Mouse (Mus musculus) midbrain, embryonic 13.5 days (tissue): ENCODE data around the gene Fgf9. TPM values are rescaled to one million over a fixed set of nuclear protein-coding genes. Genes with fewer than 3 reads are reported as not detected.

Experiments used
- ATAC-seq: fragments of 200-750 bp; cut with Nextera tagmentation; 2 replicates; pipeline ENCODE4 v1.8.0; 2017; ENCODE audit warnings: mild to moderate bottlenecking, moderate TSS enrichment, moderate library complexity
- H3K27ac ChIP-seq: fragments of 300-500 bp; sonication (generic); 2 replicates; pipeline ENCODE4 v1.5.1; 2015; ENCODE audit warnings: inconsistent platforms, mild to moderate bottlenecking, moderate library complexity
- H3K27me3 ChIP-seq: fragments of 300-500 bp; sonication (generic); 2 replicates; pipeline ENCODE4 v1.6.1; 2015; ENCODE audit warnings: mild to moderate bottlenecking, inconsistent platforms
- H3K36me3 ChIP-seq: fragments of 300-500 bp; sonication (generic); 2 replicates; pipeline ENCODE4 v1.6.1; 2015; ENCODE audit warnings: mild to moderate bottlenecking, inconsistent platforms
- H3K4me1 ChIP-seq: fragments of 300-500 bp; sonication (generic); replicated peaks from 2 replicates; pipeline ENCODE4 v1.6.1; 2015; ENCODE audit warnings: inconsistent platforms
- H3K4me2 ChIP-seq: fragments of 300-500 bp; sonication (generic); replicated peaks from 2 replicates; pipeline ENCODE4 v1.6.1; 2015; ENCODE audit warnings: moderate library complexity, mild to moderate bottlenecking, inconsistent platforms
- H3K4me3 ChIP-seq: fragments of 300-500 bp; sonication (generic); replicated peaks from 2 replicates; pipeline ENCODE4 v1.5.1; 2015; ENCODE audit warnings: mild to moderate bottlenecking, inconsistent platforms
- H3K9ac ChIP-seq: fragments of 300-500 bp; sonication (generic); replicated peaks from 2 replicates; pipeline ENCODE4 v1.6.1; 2015; ENCODE audit warnings: mild to moderate bottlenecking, inconsistent platforms
- H3K9me3 ChIP-seq: fragments of 300-500 bp; sonication (generic); 2 replicates; pipeline ENCODE4 v1.6.1; 2016; ENCODE audit warnings: mild to moderate bottlenecking, inconsistent platforms
- WGBS: fragments of 180-500 bp; shearing (Covaris S2); methylation state at CpG from one replicate; pipeline ENCODE4 v1.1.7; 2015; 5-methylcytosine and 5-hydroxymethylcytosine counted together
- polyA plus RNA-seq: library from polyadenylated mRNA; unstranded; fragments of >200 nt; fragmentation: Nextera tagmentation; extraction: Ambion mirVana; gene quantifications from 2 replicates; pipeline ENCODE4 v1.2.1, GENCODE M21; 2015

Fgf9 gene
- polyA plus RNA-seq, 1 experiment from 2014 or later: 11.0 TPM

DNA sequence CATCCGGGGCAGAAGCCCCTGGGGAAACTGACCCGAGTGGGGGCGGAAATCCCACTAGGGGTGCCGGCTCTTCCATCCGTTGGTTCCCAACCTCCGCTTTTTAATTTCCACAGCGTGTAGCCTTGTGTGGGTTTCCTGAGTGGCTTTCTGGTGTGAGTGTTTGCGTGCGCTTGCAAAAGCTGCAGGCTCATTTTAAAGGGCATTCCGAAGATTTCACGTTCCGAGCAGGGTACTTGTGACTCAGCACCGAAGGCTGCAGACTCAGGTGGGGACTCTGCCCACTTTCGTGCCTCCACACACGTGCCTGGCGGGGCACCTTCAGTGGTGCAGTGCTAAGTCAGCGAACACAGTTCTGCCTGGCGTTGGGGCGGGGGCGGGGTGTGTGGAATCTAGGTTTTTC is 3.6 kb downstream of the Fgf9 start:
- peaks cover 52% of the 10 kb centered on the region for H3K4me1 ChIP-seq
- H3K36me3 ChIP-seq: no peaks in the 10 kb centered on the region
- H3K27ac ChIP-seq: no peak overlapping the region
- peak overlapping the region; percentile 41; the same call in 1 of the 2 replicates for H3K9ac ChIP-seq
- H3K27me3 ChIP-seq: peaks cover 86% of the 10 kb centered on the region
- no peak for ATAC-seq
- H3K4me2 ChIP-seq: peak overlapping the region; percentile 98
- H3K9me3 ChIP-seq: no peaks in the 10 kb centered on the region
- H3K4me3 ChIP-seq: peak overlapping the region; percentile 68
- WGBS: under 1% methylated on average over 20 of the region's 20 CpGs

DNA sequence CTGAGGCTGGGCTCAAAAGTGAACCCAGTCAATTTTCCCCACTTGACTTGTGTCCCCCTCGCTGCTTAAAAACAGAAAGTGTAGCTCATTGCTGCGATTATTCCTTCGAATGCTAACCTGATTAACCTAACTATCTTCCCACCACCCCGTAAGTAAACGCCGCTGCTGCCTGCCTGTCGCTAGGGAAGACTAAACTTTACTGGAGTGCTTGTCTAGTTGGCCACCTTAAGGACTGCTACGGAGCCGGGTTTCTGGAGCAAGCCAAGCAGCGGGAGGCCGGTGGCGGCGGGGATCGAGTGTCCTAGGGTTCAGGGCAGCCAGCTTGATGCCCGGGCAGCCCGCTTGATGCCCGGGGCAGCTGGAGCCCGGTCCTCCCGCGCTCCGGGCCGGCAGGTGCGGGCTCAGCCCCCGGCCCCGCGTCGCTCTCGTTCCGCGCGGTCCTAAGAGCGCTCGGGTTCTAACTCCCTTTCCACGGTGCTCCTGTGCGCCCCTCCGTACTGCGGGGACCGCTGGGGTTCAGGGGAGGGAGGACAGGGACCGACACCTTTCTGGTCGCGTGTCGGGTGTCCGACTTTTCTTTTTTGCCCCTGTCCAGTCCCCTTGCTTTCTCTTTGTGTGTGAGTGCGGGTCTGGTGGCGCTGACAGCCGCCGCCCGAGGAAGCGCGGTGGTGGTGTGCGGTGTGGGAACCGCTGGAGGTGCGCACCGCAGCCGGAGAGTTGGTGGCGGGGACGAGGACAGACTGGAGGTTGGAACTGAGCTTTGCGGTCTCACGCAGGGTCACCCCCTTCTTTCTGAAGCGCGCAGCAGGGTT is 4.5 kb downstream of the Fgf9 start:
- H3K36me3 ChIP-seq: no peaks in the 10 kb centered on the region
- peak overlapping the region; percentile 98 for H3K4me2 ChIP-seq
- H3K9me3 ChIP-seq: no peaks in the 10 kb centered on the region
- peaks cover 84% of the 10 kb centered on the region for H3K27me3 ChIP-seq
- under 1% methylated on average over 60 of the region's 61 CpGs for WGBS
- peak overlapping the region; percentile 68 for H3K4me3 ChIP-seq
- H3K27ac ChIP-seq: peak overlapping the region; percentile 83
- ATAC-seq: peak; percentile 63
- H3K4me1 ChIP-seq: peaks cover 49% of the 10 kb centered on the region
- peak overlapping the region; percentile 82 for H3K9ac ChIP-seq

DNA sequence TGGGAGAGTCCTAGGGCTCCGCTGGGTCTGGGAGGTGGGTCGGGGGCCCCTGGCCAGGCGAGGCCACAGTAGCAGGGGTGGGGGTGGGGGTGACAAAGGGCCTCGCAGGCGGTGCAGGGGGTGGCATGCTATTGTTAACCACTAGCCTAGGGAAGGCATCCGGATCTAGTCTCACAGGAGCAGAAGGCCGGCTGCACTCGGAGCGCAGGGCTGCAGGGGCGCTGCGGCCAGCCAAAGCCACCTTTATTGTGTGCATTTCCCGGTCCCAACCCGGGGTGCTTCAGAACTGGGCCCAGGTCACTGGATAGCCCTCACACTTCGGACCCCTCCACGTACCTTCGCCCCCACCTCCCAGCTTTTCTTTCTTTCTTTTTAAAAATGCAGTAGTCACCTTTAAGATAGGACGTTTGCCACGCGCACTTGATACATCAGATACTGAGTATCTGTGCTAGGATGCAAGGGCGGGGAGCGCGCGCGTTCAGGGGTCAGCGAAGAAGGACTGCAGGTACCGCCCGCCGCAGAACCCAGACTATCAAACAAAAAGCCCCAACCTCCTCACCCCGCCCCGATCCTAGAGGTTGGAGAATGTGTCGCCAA is 5.2 kb downstream of the Fgf9 start:
- ATAC-seq: peak; percentile 35
- H3K9ac ChIP-seq: peak overlapping the region; percentile 82
- peak overlapping the region; percentile 83 for H3K27ac ChIP-seq
- H3K27me3 ChIP-seq: peaks cover 78% of the 10 kb centered on the region
- H3K4me3 ChIP-seq: peak overlapping the region; percentile 68
- no peaks in the 10 kb centered on the region for H3K9me3 ChIP-seq
- H3K4me1 ChIP-seq: peaks cover 42% of the 10 kb centered on the region
- under 1% methylated on average over 31 of the region's 31 CpGs for WGBS
- H3K4me2 ChIP-seq: peak overlapping the region; percentile 98
- no peaks in the 10 kb centered on the region for H3K36me3 ChIP-seq

- H3K27me3 ChIP-seq: peaks cover 74% of the 10 kb centered on the region
- peak overlapping the region; percentile 82 for H3K9ac ChIP-seq
- no peaks in the 10 kb centered on the region for H3K9me3 ChIP-seq
- H3K4me1 ChIP-seq: peaks cover 39% of the 10 kb centered on the region
- H3K36me3 ChIP-seq: no peaks in the 10 kb centered on the region
- ATAC-seq: peak; percentile 85
- peak overlapping the region; percentile 98 for H3K4me2 ChIP-seq
- peak overlapping the region; percentile 68 for H3K4me3 ChIP-seq
- peak overlapping the region; percentile 83 for H3K27ac ChIP-seq
- under 1% methylated on average over 35 of the region's 40 CpGs for WGBS
Observed at GRCm38 (mm10) chr14:58076030-58076521, 5.7 kb downstream of the Fgf9 start.

GRCm38 (mm10) chr14:58076726-58077255 is 6.4 kb downstream of the Fgf9 start:
- Histone ChIP-seq H3K4me1 (peaks cover 32% of the 10 kb centered on the region), H3K36me3 (no peaks in the 10 kb centered on the region), H3K9ac (peak overlapping the region; percentile 82), H3K27ac (peak overlapping the region; percentile 83), H3K27me3 (peaks cover 70% of the 10 kb centered on the region), H3K4me3 (peak overlapping the region; percentile 68), H3K4me2 (peak overlapping the region; percentile 98), H3K9me3 (no peaks in the 10 kb centered on the region)
- no peak for ATAC-seq
- WGBS: 7% methylated on average over 14 of the region's 14 CpGs

DNA sequence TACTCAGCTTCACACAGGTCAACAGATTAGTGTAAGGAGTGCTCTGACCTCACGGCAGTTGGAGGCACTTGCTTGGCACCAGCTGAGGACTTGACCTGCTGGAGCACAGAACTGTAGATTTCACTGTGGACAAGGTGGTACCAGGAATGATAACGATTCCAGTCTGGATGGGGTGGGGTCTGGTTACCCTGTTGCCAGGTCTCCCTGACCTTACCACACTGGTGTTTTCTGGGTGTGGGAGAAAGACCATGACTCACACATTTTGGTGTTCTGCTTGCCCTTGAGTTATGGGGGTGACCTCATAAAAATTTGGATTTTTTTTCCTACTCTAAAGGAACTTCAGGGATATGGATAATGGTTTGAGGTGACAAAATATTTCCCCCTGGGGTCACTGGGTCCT is 9.1 kb downstream of the Fgf9 start:
- no peak overlapping the region for H3K4me3 ChIP-seq
- H3K27me3 ChIP-seq: peaks cover 51% of the 10 kb centered on the region
- 77% methylated on average over 2 of the region's 2 CpGs for WGBS
- H3K9ac ChIP-seq: no peak overlapping the region
- no peak overlapping the region for H3K27ac ChIP-seq
- no peaks in the 10 kb centered on the region for H3K9me3 ChIP-seq
- ATAC-seq: no peak
- peaks cover 7% of the 10 kb centered on the region; the same call in 1 of the 2 replicates for H3K36me3 ChIP-seq
- no peak overlapping the region for H3K4me2 ChIP-seq
- H3K4me1 ChIP-seq: peaks cover 9% of the 10 kb centered on the region

DNA sequence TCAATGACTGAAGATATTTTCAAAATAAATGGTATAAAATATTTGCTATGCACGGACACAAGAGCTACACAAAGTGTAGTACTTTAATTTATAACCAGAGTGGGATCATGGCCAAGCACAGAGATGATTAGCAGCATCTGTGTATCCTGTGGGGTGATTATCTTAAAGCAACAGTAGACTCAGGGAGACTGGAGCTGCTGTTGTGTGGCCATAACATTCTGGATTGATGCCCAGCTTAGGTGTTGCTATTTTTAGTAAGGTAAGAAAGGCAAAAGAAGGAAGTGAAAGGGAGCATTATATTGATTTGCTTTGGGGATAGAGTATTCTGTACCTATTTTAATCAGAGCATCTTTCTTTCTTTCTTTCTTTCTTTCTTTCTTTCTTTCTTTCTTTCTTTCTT is 11.6 kb downstream of the Fgf9 start:
- peaks cover 2% of the 10 kb centered on the region; the same call in 1 of the 2 replicates for H3K4me1 ChIP-seq
- 80% methylated on average over 1 of the region's 1 CpGs for WGBS
- no peak overlapping the region for H3K4me3 ChIP-seq
- H3K9ac ChIP-seq: no peak overlapping the region
- H3K36me3 ChIP-seq: peaks cover 7% of the 10 kb centered on the region; the same call in 1 of the 2 replicates
- no peak overlapping the region for H3K27ac ChIP-seq
- H3K9me3 ChIP-seq: no peaks in the 10 kb centered on the region
- H3K27me3 ChIP-seq: peaks cover 31% of the 10 kb centered on the region
- no peak overlapping the region for H3K4me2 ChIP-seq
- ATAC-seq: no peak

GRCm38 (mm10) chr14:58084240-58084639 is 13.9 kb downstream of the Fgf9 start:
- H3K27me3 ChIP-seq: peaks cover 10% of the 10 kb centered on the region; the same call in 1 of the 2 replicates
- H3K4me3 ChIP-seq: no peak overlapping the region
- no peak overlapping the region for H3K9ac ChIP-seq
- no peaks in the 10 kb centered on the region for H3K9me3 ChIP-seq
- ATAC-seq: no peak
- H3K36me3 ChIP-seq: peaks cover 7% of the 10 kb centered on the region; the same call in 1 of the 2 replicates
- no peak overlapping the region for H3K27ac ChIP-seq
- 82% methylated on average over 3 of the region's 3 CpGs for WGBS
- peaks cover 10% of the 10 kb centered on the region for H3K4me1 ChIP-seq
- H3K4me2 ChIP-seq: no peak overlapping the region

- WGBS: 44% methylated on average over 4 of the region's 4 CpGs
- no peaks in the 10 kb centered on the region for H3K9me3 ChIP-seq
- ATAC-seq: no peak
- H3K4me3 ChIP-seq: no peak overlapping the region
- peaks cover 10% of the 10 kb centered on the region for H3K4me1 ChIP-seq
- no peak overlapping the region; the same call in 1 of the 2 replicates for H3K9ac ChIP-seq
- H3K4me2 ChIP-seq: no peak overlapping the region
- H3K36me3 ChIP-seq: peaks cover 7% of the 10 kb centered on the region; the same call in 1 of the 2 replicates
- peaks cover 3% of the 10 kb centered on the region; the same call in 1 of the 2 replicates for H3K27me3 ChIP-seq
- H3K27ac ChIP-seq: no peak overlapping the region
Observed at GRCm38 (mm10) chr14:58087326-58087725, 17.0 kb downstream of the Fgf9 start.

- no peak overlapping the region for H3K27ac ChIP-seq
- no peak for ATAC-seq
- H3K4me2 ChIP-seq: no peak overlapping the region
- H3K27me3 ChIP-seq: peaks cover 3% of the 10 kb centered on the region; the same call in 1 of the 2 replicates
- no peaks in the 10 kb centered on the region for H3K36me3 ChIP-seq
- WGBS: 90% methylated on average over 5 of the region's 5 CpGs
- H3K9ac ChIP-seq: no peak overlapping the region
- H3K4me1 ChIP-seq: peaks cover 10% of the 10 kb centered on the region
- no peaks in the 10 kb centered on the region for H3K9me3 ChIP-seq
- H3K4me3 ChIP-seq: no peak overlapping the region
Observed at GRCm38 (mm10) chr14:58089486-58089885, 19.1 kb downstream of the Fgf9 start.

DNA sequence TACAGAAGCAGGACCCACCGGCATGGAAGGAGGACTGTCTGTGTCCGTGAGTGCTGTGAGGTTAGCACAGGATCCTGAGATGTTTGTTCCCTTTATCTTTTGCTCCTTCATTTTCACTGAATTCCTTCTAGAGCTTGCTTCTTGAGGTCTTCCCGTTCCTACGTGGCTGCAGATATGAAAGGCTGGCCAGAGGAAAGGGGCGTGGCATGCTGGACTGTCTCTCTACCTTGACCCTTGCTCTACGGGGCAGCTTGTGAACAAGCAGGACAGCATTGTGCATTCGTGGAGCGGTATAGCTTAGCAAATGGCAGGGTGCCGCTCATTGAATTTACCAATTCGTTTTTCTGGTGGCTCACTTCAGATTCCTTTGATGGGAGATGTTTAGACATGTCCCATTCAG is 21.0 kb downstream of the Fgf9 start:
- no peaks in the 10 kb centered on the region for H3K36me3 ChIP-seq
- H3K27me3 ChIP-seq: no peaks in the 10 kb centered on the region
- 70% methylated on average over 10 of the region's 10 CpGs for WGBS
- peaks cover 10% of the 10 kb centered on the region for H3K4me1 ChIP-seq
- no peaks in the 10 kb centered on the region for H3K9me3 ChIP-seq
- no peak overlapping the region for H3K4me3 ChIP-seq
- H3K27ac ChIP-seq: no peak overlapping the region
- ATAC-seq: no peak
- no peak overlapping the region for H3K9ac ChIP-seq
- H3K4me2 ChIP-seq: no peak overlapping the region

DNA sequence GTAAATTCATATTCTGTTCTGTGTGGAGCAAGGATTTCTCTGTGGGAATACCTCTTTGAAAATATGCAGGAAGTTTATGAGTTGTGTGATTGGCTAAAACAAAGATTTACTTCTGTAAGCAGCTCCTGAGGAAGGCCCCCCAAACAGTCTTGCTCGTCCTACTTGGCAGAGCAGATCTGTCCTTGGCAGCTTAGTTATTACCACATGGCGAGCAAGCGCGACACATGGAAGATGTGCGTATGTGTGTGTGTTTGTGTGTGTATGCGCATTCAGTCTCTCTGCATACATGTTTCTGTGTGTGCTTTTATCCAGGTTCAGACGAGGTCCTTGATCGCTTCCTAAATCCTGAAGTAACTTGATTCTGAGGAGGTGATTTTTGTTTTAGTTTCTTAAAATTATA is 29.3 kb downstream of the Fgf9 start:
- Histone ChIP-seq H3K4me1 (peaks cover 11% of the 10 kb centered on the region), H3K27me3 (no peaks in the 10 kb centered on the region; the same call in 1 of the 2 replicates), H3K4me3 (no peak overlapping the region), H3K9ac (no peak overlapping the region), H3K4me2 (no peak overlapping the region), H3K9me3 (no peaks in the 10 kb centered on the region; the same call in 1 of the 2 replicates), H3K27ac (no peak overlapping the region), H3K36me3 (no peaks in the 10 kb centered on the region)
- 93% methylated on average over 8 of the region's 8 CpGs for WGBS
- no peak for ATAC-seq
